In the genomic region with DNA sequence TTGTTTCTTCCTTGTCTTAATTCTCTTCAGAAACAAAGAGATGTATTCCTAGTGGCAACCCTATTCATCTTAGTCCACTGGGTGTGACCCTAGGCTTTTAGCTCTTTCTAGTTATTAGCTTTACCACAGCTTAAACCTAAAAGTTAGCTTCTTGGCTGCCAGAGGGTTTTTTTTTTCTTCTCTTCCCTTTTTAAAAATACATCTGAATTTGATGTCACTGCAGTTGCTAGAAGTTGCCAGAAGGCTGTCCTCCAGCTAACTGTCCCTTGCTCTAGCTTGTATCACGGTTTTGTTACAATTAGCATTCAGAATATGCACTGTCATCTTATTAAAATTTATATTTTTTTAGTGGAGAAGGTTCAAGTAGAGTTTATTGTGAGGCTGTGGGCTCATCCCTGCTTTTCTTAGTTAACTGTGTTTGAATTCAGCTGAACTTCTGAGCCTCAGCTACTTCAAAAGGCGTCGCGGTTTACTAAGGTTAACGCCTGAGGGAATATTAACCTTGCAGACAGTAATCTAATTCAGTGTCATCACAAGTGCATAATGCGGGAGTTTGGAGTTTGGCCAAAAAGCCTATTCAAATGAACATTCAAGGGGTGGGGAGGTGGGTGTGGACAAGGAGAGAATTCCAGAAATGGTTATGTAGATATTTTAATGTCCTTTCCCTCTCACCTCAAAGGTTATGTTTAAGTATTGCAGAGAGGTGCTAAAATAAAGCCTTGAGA, we compare ENCODE assay signal across 8 mouse cellular contexts. TPM values are rescaled to one million over a fixed set of nuclear protein-coding genes. Genes with fewer than 3 reads are reported as not detected.
DNase-seq lines count a peak whose midpoint lies in the region; ATAC-seq and TF ChIP-seq lines count a peak whose summit lies in the region.

No protein-coding gene starts in this region.

- H3K9me3 ChIP-seq in forebrain, embryonic 11.5 days (ENCODE audit: control insufficient read depth, low read length) = no peaks in the 10 kb centered on the region

- DNase-seq in retina, postnatal 1 day = peak; percentile 66
- DNase-seq in retina, embryonic 14.5 days (ENCODE audit: low spot score) = no peak
- no peak for DNase-seq in forebrain, embryonic 11.5 days (ENCODE audit: low spot score)
- DNase-seq in kidney, postnatal 25 days = peak; percentile 53 to 71
- DNase-seq in testis, postnatal 14 days (ENCODE audit: low spot score) = no peak
- no peak for DNase-seq in heart, adult 18-20 months

- no peak for TF ChIP-seq CTCF in olfactory bulb, adult 2 months (IDR thresholded peaks at IDR 0.05; ENCODE audit: insufficient read depth, low read depth, low read length)

- WGBS in forebrain, embryonic 11.5 days = 76% methylated on average over 6 of the region's 6 CpGs
- whole genome bisulfite sequencing in olfactory bulb, adult 2 months = 19% methylated on average over 6 of the region's 6 CpGs

- peaks cover 7% of the 10 kb centered on the region; the same call in 1 of the 2 replicates for H3K4me1 ChIP-seq in forebrain, embryonic 11.5 days (replicated peaks; ENCODE audit: control insufficient read depth, insufficient read depth, low read length)
- H3K4me1 ChIP-seq in olfactory bulb, adult 2 months (ENCODE audit: control insufficient read depth, insufficient read depth, low read length) = peaks cover 8% of the 10 kb centered on the region

- H3K4me2 ChIP-seq in forebrain, embryonic 11.5 days (ENCODE audit: low read depth, low read length, severe bottlenecking) = peak overlapping the region; percentile 65

- no peaks in the 10 kb centered on the region for H3K36me3 ChIP-seq in forebrain, embryonic 11.5 days (ENCODE audit: control insufficient read depth, insufficient read depth, low read length)

- H3K4me3 ChIP-seq in forebrain, embryonic 11.5 days (ENCODE audit: low read depth, low read length) = peak overlapping the region; percentile 96; the same call in 1 of the 2 replicates
- no peak overlapping the region for H3K4me3 ChIP-seq in olfactory bulb, adult 2 months (ENCODE audit: insufficient read depth, low read depth, low read length)

- H3K27ac ChIP-seq in forebrain, embryonic 11.5 days (ENCODE audit: low read depth, low read length) = no peak overlapping the region
- peak overlapping the region; percentile 96 for H3K27ac ChIP-seq in olfactory bulb, adult 2 months (ENCODE audit: insufficient read depth, low read depth, low read length)

- no peak for ATAC-seq in forebrain, embryonic 11.5 days (replicated peaks; ENCODE audit: low FRiP score)
- no peak for ATAC-seq in erythroid progenitor cell, adult 5-6 weeks (replicated peaks; ENCODE audit: low FRiP score, poor library complexity, severe bottlenecking)

- TF ChIP-seq POLR2A in olfactory bulb, adult 2 months (IDR thresholded peaks at IDR 0.05; ENCODE audit: insufficient read depth, low read depth, low read length) = no peak

- peak overlapping the region; percentile 90 for H3K9ac ChIP-seq in forebrain, embryonic 11.5 days (ENCODE audit: low read length)

- no peaks in the 10 kb centered on the region for H3K27me3 ChIP-seq in forebrain, embryonic 11.5 days (ENCODE audit: control insufficient read depth, insufficient read depth, low read length)

RNA-seq across cellular contexts. Expression of a gene that starts 1.3 kb away (rescaled TPM):
- polyA plus RNA-seq in forebrain, embryonic 11.5 days (2014; fragmentation: Nextera tagmentation; extraction: Ambion mirVana) = 52.7 and 54.1 TPM in 2 replicates
- 48.4 and 83.8 TPM in 2 replicates for polyA plus RNA-seq in olfactory bulb, adult 2 months (2012; ENCODE audit: insufficient read depth, insufficient read length, low replicate concordance, missing spikeins)
- 15.5 and 34.0 TPM in 2 replicates for total RNA-seq in erythroid progenitor cell, adult 5-6 weeks (2015; ENCODE audit: low replicate concordance)
- total RNA-seq in erythroid progenitor cell, adult 5-6 weeks (2017; ENCODE audit: low replicate concordance) = 8.6 and 26.7 TPM in 2 replicates
- total RNA-seq in heart, adult 18-20 months (2021) = 10 to 100 TPM; 36.5 to 41.9 TPM

Comparison
In these comparisons a context has a peak if more than half of its experiments do, and no peak if none do; other contexts are left out.
1. DNase-seq: peak in retina, postnatal 1 day (single experiment) and kidney, postnatal 25 days (2 of 2); none in retina, embryonic 14.5 days (single experiment), forebrain, embryonic 11.5 days (single experiment), testis, postnatal 14 days (single experiment) and heart, adult 18-20 months (0 of 2).